ENCODE assay signal across 39 mouse cellular contexts in the genomic region with DNA sequence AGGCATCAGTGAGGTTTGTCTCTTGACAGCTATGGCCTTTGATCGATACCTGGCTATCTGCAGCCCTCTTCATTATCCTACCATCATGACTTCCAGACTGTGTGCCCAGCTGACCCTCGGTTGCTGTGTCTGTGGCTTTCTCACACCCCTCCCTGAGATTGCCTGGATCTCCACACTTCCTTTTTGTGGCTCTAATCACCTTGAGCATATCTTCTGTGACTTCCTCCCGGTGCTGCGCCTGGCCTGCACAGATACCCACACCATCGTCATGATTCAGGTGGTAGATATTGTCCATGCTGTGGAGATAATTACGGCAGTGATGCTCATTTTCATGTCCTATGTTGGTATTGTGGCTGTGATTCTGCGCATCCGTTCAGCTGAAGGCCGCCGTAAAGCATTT. TPM values are rescaled to one million over a fixed set of nuclear protein-coding genes. Genes with fewer than 3 reads are reported as not detected.
A peak's percentile ranks its signal among the peaks of the same experiment; 100 is the strongest.
DNase-seq lines count a peak whose midpoint lies in the region; ATAC-seq and TF ChIP-seq lines count a peak whose summit lies in the region.
"Had no signal": no experiment of that assay in that cellular context is flagged by ENCODE, and none has a peak within 500 bp of the region (broad histone marks: within the 10 kb centered on the region; RNA-seq: fewer than 3 reads in every experiment).

No protein-coding gene starts in this region.

- H3K27me3 ChIP-seq in G1E (ENCODE audit: insufficient read depth, low read length) = no peaks in the 10 kb centered on the region
- H3K27me3 ChIP-seq in liver, embryonic 14.5 days (ENCODE audit: control insufficient read depth, insufficient read depth, low read length) = no peaks in the 10 kb centered on the region
- no peaks in the 10 kb centered on the region for H3K27me3 ChIP-seq in heart, embryonic 11.5 days (ENCODE audit: control insufficient read depth, insufficient read depth, low read length)
- no peaks in the 10 kb centered on the region for H3K27me3 ChIP-seq in forebrain, embryonic 14.5 days (replicated peaks; ENCODE audit: control insufficient read depth, insufficient read depth, low read length)
- H3K27me3 ChIP-seq: embryonic facial prominence, embryonic 15.5 days; forebrain, embryonic 15.5 days; limb, embryonic 13.5 days; neural tube, embryonic 13.5 days; stomach, embryonic 15.5 days had no signal

- peaks cover 8% of the 10 kb centered on the region for H3K4me1 ChIP-seq in G1E (ENCODE audit: insufficient read depth, low read depth, low read length)
- peaks cover 0 to 7% of the 10 kb centered on the region in 2 experiments; a peak in 2 of 4 replicates for H3K4me1 ChIP-seq in liver, embryonic 14.5 days (replicated peaks; ENCODE audit: control insufficient read depth in 2 of 2, insufficient read depth in 2 of 2, low read length in 1 of 2)
- H3K4me1 ChIP-seq in heart, embryonic 11.5 days (ENCODE audit: control insufficient read depth, insufficient read depth, low read length) = no peaks in the 10 kb centered on the region
- H3K4me1 ChIP-seq in forebrain, embryonic 14.5 days (ENCODE audit: control insufficient read depth, insufficient read depth, low read length) = no peaks in the 10 kb centered on the region
- H3K4me1 ChIP-seq: embryonic facial prominence, embryonic 10.5 days; embryonic facial prominence, embryonic 15.5 days; forebrain, embryonic 15.5 days; heart, embryonic 10.5 days; limb, embryonic 13.5 days; neural tube, embryonic 13.5 days; stomach, embryonic 15.5 days had no signal

- no peak for DNase-seq in G1E (ENCODE audit: low spot score)
- DNase-seq in liver, embryonic 14.5 days (ENCODE audit: low read depth in 3 of 3, low spot score in 3 of 3) = no peak
- DNase-seq in cerebellum, adult 9-11 months = no peak
- no peak for DNase-seq in urinary bladder, adult 2 months (ENCODE audit: low spot score)
- DNase-seq in forebrain, embryonic 14.5 days (ENCODE audit: low spot score) = no peak
- DNase-seq: adrenal gland, adult 2 months; adrenal gland, postnatal 36 days; cerebellum, adult 18-20 months; cerebellum, postnatal 14 days; heart, adult 11 months; heart, postnatal 4 days; kidney, adult 11 months; kidney, postnatal 14 days; layer of hippocampus, adult 9-11 months; lung, adult 2 months; lung, postnatal 10 days had no signal

- 32% methylated on average over 10 of the region's 10 CpGs for WGBS in liver, embryonic 14.5 days (ENCODE audit: insufficient replicate concordance)
- WGBS in heart, embryonic 11.5 days (ENCODE audit: insufficient replicate concordance) = 82% methylated on average over 10 of the region's 10 CpGs
- 93% methylated on average over 10 of the region's 10 CpGs for WGBS in forebrain, embryonic 14.5 days

- no peak overlapping the region for H3K27ac ChIP-seq in liver, embryonic 14.5 days
- H3K27ac ChIP-seq in heart, embryonic 11.5 days (ENCODE audit: low read depth, low read length) = no peak overlapping the region
- H3K27ac ChIP-seq in forebrain, embryonic 14.5 days (ENCODE audit: low read depth, low read length) = no peak overlapping the region
- H3K27ac ChIP-seq: embryonic facial prominence, embryonic 10.5 days; embryonic facial prominence, embryonic 15.5 days; forebrain, embryonic 15.5 days; heart, embryonic 10.5 days; hindbrain, embryonic 14.5 days; left cerebral cortex, adult 2 months; limb, embryonic 13.5 days; macrophage; neural tube, embryonic 13.5 days; stomach, embryonic 15.5 days had no signal

- no peak overlapping the region for H3K4me2 ChIP-seq in liver, embryonic 14.5 days (ENCODE audit: low read depth)
- no peak overlapping the region for H3K4me2 ChIP-seq in heart, embryonic 11.5 days
- H3K4me2 ChIP-seq in forebrain, embryonic 14.5 days (ENCODE audit: low read length) = no peak overlapping the region
- H3K4me2 ChIP-seq: embryonic facial prominence, embryonic 15.5 days; forebrain, embryonic 15.5 days; hindbrain, embryonic 14.5 days; limb, embryonic 13.5 days; midbrain, embryonic 11.5 days; neural tube, embryonic 13.5 days; stomach, embryonic 15.5 days had no signal

- no peak overlapping the region for H3K9ac ChIP-seq in liver, embryonic 14.5 days (replicated peaks)
- no peak overlapping the region for H3K9ac ChIP-seq in heart, embryonic 11.5 days (ENCODE audit: low read depth, low read length)
- no peak overlapping the region for H3K9ac ChIP-seq in forebrain, embryonic 14.5 days (ENCODE audit: low read length)
- H3K9ac ChIP-seq: embryonic facial prominence, embryonic 15.5 days; forebrain, embryonic 15.5 days; hindbrain, embryonic 14.5 days; limb, embryonic 13.5 days; neural tube, embryonic 13.5 days; stomach, embryonic 15.5 days had no signal

- peak; percentile 78 for ATAC-seq in G1E (ENCODE audit: extremely low read depth, insufficient number of reproducible peaks, low FRiP score, poor library complexity, severe bottlenecking)
- peak; percentile 53 for ATAC-seq in erythroid progenitor cell, adult 5-6 weeks (replicated peaks; ENCODE audit: low FRiP score, poor library complexity, severe bottlenecking)
- peak; percentile 52 for ATAC-seq in liver, embryonic 14.5 days (ENCODE audit: insufficient read depth)
- peak; percentile 93 for ATAC-seq in megakaryocyte progenitor cell, adult 5-6 weeks (replicated peaks; ENCODE audit: poor library complexity)
- ATAC-seq in heart, embryonic 11.5 days (replicated peaks; ENCODE audit: insufficient number of reproducible peaks, low FRiP score, low TSS enrichment) = no peak
- ATAC-seq in forebrain, embryonic 14.5 days = no peak
- ATAC-seq: activated CD4-positive, CD25-positive, alpha-beta regulatory T cell, adult 4 months; CD4-positive, CD25-positive, alpha-beta regulatory T cell, adult 4 months; forebrain, embryonic 15.5 days had no signal

- TF ChIP-seq CTCF in G1E (IDR thresholded peaks at IDR 0.05; ENCODE audit: low read depth, low read length) = no peak
- no peak for TF ChIP-seq CTCF in liver, embryonic 14.5 days (IDR thresholded peaks at IDR 0.05; ENCODE audit: low read depth)

- H3K36me3 ChIP-seq in G1E (replicated peaks) = no peaks in the 10 kb centered on the region
- no peaks in the 10 kb centered on the region for H3K36me3 ChIP-seq in liver, embryonic 14.5 days (replicated peaks; ENCODE audit: control insufficient read depth, insufficient read depth, low read depth)
- H3K36me3 ChIP-seq in heart, embryonic 11.5 days (ENCODE audit: control insufficient read depth, insufficient read depth, low read length) = no peaks in the 10 kb centered on the region
- no peaks in the 10 kb centered on the region for H3K36me3 ChIP-seq in forebrain, embryonic 14.5 days (ENCODE audit: control insufficient read depth, insufficient read depth, low read length)
- H3K36me3 ChIP-seq: embryonic facial prominence, embryonic 10.5 days; embryonic facial prominence, embryonic 15.5 days; forebrain, embryonic 15.5 days; heart, embryonic 10.5 days; limb, embryonic 13.5 days; neural tube, embryonic 13.5 days; stomach, embryonic 15.5 days had no signal

- no peak overlapping the region for H3K4me3 ChIP-seq in G1E (ENCODE audit: low read depth, low read length)
- no peak overlapping the region for H3K4me3 ChIP-seq in liver, embryonic 14.5 days (ENCODE audit: insufficient read depth in 1 of 2, low read depth in 2 of 2, low read length in 2 of 2)
- H3K4me3 ChIP-seq in heart, embryonic 11.5 days (ENCODE audit: low read depth, low read length) = no peak overlapping the region
- no peak overlapping the region for H3K4me3 ChIP-seq in forebrain, embryonic 14.5 days (ENCODE audit: low read depth, low read length)
- H3K4me3 ChIP-seq: embryonic facial prominence, embryonic 10.5 days; embryonic facial prominence, embryonic 15.5 days; forebrain, embryonic 15.5 days; heart, embryonic 10.5 days; left cerebral cortex, adult 2 months; limb, embryonic 13.5 days; neural tube, embryonic 13.5 days; stomach, embryonic 15.5 days had no signal

- no peak for TF ChIP-seq EP300 in liver, embryonic 14.5 days (IDR thresholded peaks at IDR 0.05; ENCODE audit: low read depth)

- H3K9me3 ChIP-seq in G1E (replicated peaks) = no peaks in the 10 kb centered on the region
- no peaks in the 10 kb centered on the region for H3K9me3 ChIP-seq in liver, embryonic 14.5 days (ENCODE audit: control insufficient read depth, low read length)
- H3K9me3 ChIP-seq in heart, embryonic 11.5 days (replicated peaks; ENCODE audit: control insufficient read depth, low read length) = no peaks in the 10 kb centered on the region
- H3K9me3 ChIP-seq in forebrain, embryonic 14.5 days (replicated peaks; ENCODE audit: control insufficient read depth, low read length) = no peaks in the 10 kb centered on the region
- H3K9me3 ChIP-seq: embryonic facial prominence, embryonic 10.5 days; embryonic facial prominence, embryonic 15.5 days; forebrain, embryonic 15.5 days; heart, embryonic 10.5 days; limb, embryonic 13.5 days; neural tube, embryonic 13.5 days; stomach, embryonic 15.5 days had no signal

RNA-seq across cellular contexts. Expression of gene Olfr420, which starts 3.7 kb away (rescaled TPM):
- not detected in 2 replicates for total RNA-seq in G1E (2014; fragmentation: Nextera tagmentation)
- 0.06 and 0.11 TPM in 2 replicates for total RNA-seq in G1E (2017)
- not detected in 2 replicates for polyA plus RNA-seq in G1E (2012)
- total RNA-seq in erythroid progenitor cell, adult 5-6 weeks (2015; ENCODE audit: low replicate concordance) = not detected in 2 replicates
- 0.77 TPM in 1 of 2 replicates, not detected in the other for total RNA-seq in erythroid progenitor cell, adult 5-6 weeks (2017; ENCODE audit: low replicate concordance)
- not detected in 2 replicates for polyA plus RNA-seq in liver, embryonic 14.5 days (2012; rRNA removed)
- polyA plus RNA-seq in liver, embryonic 14.5 days (2014; fragmentation: Nextera tagmentation; extraction: Ambion mirVana) = 0.30 and 1.1 TPM in 2 replicates
- total RNA-seq in megakaryocyte progenitor cell, adult 5-6 weeks (2015) = not detected in 2 replicates
- total RNA-seq in megakaryocyte progenitor cell, adult 5-6 weeks (2017) = not detected in 2 replicates
- not detected in 2 replicates for polyA plus RNA-seq in urinary bladder, adult 2 months (2012; rRNA removed)
- polyA plus RNA-seq in heart, embryonic 11.5 days (2014; fragmentation: Nextera tagmentation; extraction: Ambion mirVana) = 0.28 and 0.36 TPM in 2 replicates
- not detected in 2 replicates for polyA plus RNA-seq in forebrain, embryonic 14.5 days (2014; fragmentation: Nextera tagmentation; extraction: Ambion mirVana)
- total RNA-seq: adrenal gland, adult 2 months; adrenal gland, postnatal 36 days; gastrocnemius, adult 8-10 months; heart, postnatal 4 days; left cerebral cortex, adult 2 months; left cerebral cortex, postnatal 36 days; midbrain, postnatal 0 days had no signal
- polyA plus RNA-seq: activated CD4-positive, CD25-positive, alpha-beta regulatory T cell, adult 4 months; adrenal gland, adult 2 months; brain, embryonic 14.5 days; CD4-positive, CD25-positive, alpha-beta regulatory T cell, adult 4 months; forebrain, embryonic 15.5 days; heart, embryonic 10.5 days; heart, embryonic 16.5 days; hindbrain, embryonic 14.5 days; kidney, embryonic 14.5 days; limb, embryonic 13.5 days; lung, adult 2 months; macrophage; midbrain, embryonic 11.5 days; midbrain, postnatal 0 days; neural tube, embryonic 13.5 days; small intestine, adult 2 months; stomach, embryonic 15.5 days had no signal

RNA-seq across cellular contexts. Expression of gene Spta1, which starts 13.5 kb away (rescaled TPM):
- total RNA-seq in G1E (2014; fragmentation: Nextera tagmentation) (66.5 and 113 TPM in 2 replicates), G1E (2017) (66.3 and 77.0 TPM in 2 replicates)
- 2.6 and 3.1 TPM in 2 replicates for polyA plus RNA-seq in G1E (2012)
- total RNA-seq in erythroid progenitor cell, adult 5-6 weeks (2015; ENCODE audit: low replicate concordance) = 506 and 527 TPM in 2 replicates
- total RNA-seq in erythroid progenitor cell, adult 5-6 weeks (2017; ENCODE audit: low replicate concordance) = 1,343 and 1,534 TPM in 2 replicates
- 23.1 and 38.7 TPM in 2 replicates for polyA plus RNA-seq in liver, embryonic 14.5 days (2012; rRNA removed)
- 45.0 and 49.1 TPM in 2 replicates for polyA plus RNA-seq in liver, embryonic 14.5 days (2014; fragmentation: Nextera tagmentation; extraction: Ambion mirVana)
- 1.3 and 4.1 TPM in 2 replicates for total RNA-seq in megakaryocyte progenitor cell, adult 5-6 weeks (2015)
- 5.9 and 9.9 TPM in 2 replicates for total RNA-seq in megakaryocyte progenitor cell, adult 5-6 weeks (2017)
- polyA plus RNA-seq in urinary bladder, adult 2 months (2012; rRNA removed) = 0.01 and 0.03 TPM in 2 replicates
- polyA plus RNA-seq in heart, embryonic 11.5 days (2014; fragmentation: Nextera tagmentation; extraction: Ambion mirVana) = 9.3 and 11.2 TPM in 2 replicates
- 0.10 and 0.13 TPM in 2 replicates for polyA plus RNA-seq in forebrain, embryonic 14.5 days (2014; fragmentation: Nextera tagmentation; extraction: Ambion mirVana)
- polyA plus RNA-seq: small intestine, adult 2 months had no signal

RNA-seq across cellular contexts. Expression of gene Olfr424, which starts 27.8 kb away (rescaled TPM):
- total RNA-seq in G1E (2014; fragmentation: Nextera tagmentation) (not detected in 2 replicates), G1E (2017) (0.12 TPM in 1 of 2 replicates, not detected in the other)
- not detected in 2 replicates for polyA plus RNA-seq in G1E (2012)
- total RNA-seq in erythroid progenitor cell, adult 5-6 weeks (2015; ENCODE audit: low replicate concordance) = not detected in 2 replicates
- total RNA-seq in erythroid progenitor cell, adult 5-6 weeks (2017; ENCODE audit: low replicate concordance) = not detected in 2 replicates
- not detected in 2 replicates for polyA plus RNA-seq in liver, embryonic 14.5 days (2012; rRNA removed)
- not detected in 2 replicates for polyA plus RNA-seq in liver, embryonic 14.5 days (2014; fragmentation: Nextera tagmentation; extraction: Ambion mirVana)
- not detected in 2 replicates for total RNA-seq in megakaryocyte progenitor cell, adult 5-6 weeks (2015)
- not detected in 2 replicates for total RNA-seq in megakaryocyte progenitor cell, adult 5-6 weeks (2017)
- polyA plus RNA-seq in urinary bladder, adult 2 months (2012; rRNA removed) = not detected in 2 replicates
- not detected in 2 replicates for polyA plus RNA-seq in heart, embryonic 11.5 days (2014; fragmentation: Nextera tagmentation; extraction: Ambion mirVana)
- not detected in 2 replicates for polyA plus RNA-seq in forebrain, embryonic 14.5 days (2014; fragmentation: Nextera tagmentation; extraction: Ambion mirVana)
- total RNA-seq: adrenal gland, adult 2 months; adrenal gland, postnatal 36 days; gastrocnemius, adult 8-10 months; heart, postnatal 4 days; left cerebral cortex, adult 2 months; left cerebral cortex, postnatal 36 days; midbrain, postnatal 0 days had no signal
- polyA plus RNA-seq: activated CD4-positive, CD25-positive, alpha-beta regulatory T cell, adult 4 months; adrenal gland, adult 2 months; brain, embryonic 14.5 days; CD4-positive, CD25-positive, alpha-beta regulatory T cell, adult 4 months; embryonic facial prominence, embryonic 10.5 days; forebrain, embryonic 15.5 days; heart, embryonic 10.5 days; heart, embryonic 16.5 days; hindbrain, embryonic 14.5 days; kidney, embryonic 14.5 days; limb, embryonic 13.5 days; lung, adult 2 months; macrophage; midbrain, embryonic 11.5 days; midbrain, postnatal 0 days; neural tube, embryonic 13.5 days; small intestine, adult 2 months; stomach, embryonic 15.5 days had no signal

RNA-seq across cellular contexts. Expression of gene Olfr231, which starts 38.1 kb away (rescaled TPM):
- total RNA-seq in G1E (2014; fragmentation: Nextera tagmentation) = not detected in 2 replicates
- 0.23 TPM in 1 of 2 replicates, not detected in the other for total RNA-seq in G1E (2017)
- polyA plus RNA-seq in G1E (2012) = not detected in 2 replicates
- total RNA-seq in erythroid progenitor cell, adult 5-6 weeks (2015; ENCODE audit: low replicate concordance) = 0.36 and 2.5 TPM in 2 replicates
- 1.2 and 3.5 TPM in 2 replicates for total RNA-seq in erythroid progenitor cell, adult 5-6 weeks (2017; ENCODE audit: low replicate concordance)
- not detected in 2 replicates for polyA plus RNA-seq in liver, embryonic 14.5 days (2012; rRNA removed)
- polyA plus RNA-seq in liver, embryonic 14.5 days (2014; fragmentation: Nextera tagmentation; extraction: Ambion mirVana) = not detected in 2 replicates
- not detected in 2 replicates for total RNA-seq in megakaryocyte progenitor cell, adult 5-6 weeks (2015)
- total RNA-seq in megakaryocyte progenitor cell, adult 5-6 weeks (2017) = not detected in 2 replicates
- polyA plus RNA-seq in urinary bladder, adult 2 months (2012; rRNA removed) = not detected in 2 replicates
- polyA plus RNA-seq in heart, embryonic 11.5 days (2014; fragmentation: Nextera tagmentation; extraction: Ambion mirVana) = not detected in 2 replicates
- polyA plus RNA-seq in forebrain, embryonic 14.5 days (2014; fragmentation: Nextera tagmentation; extraction: Ambion mirVana) = not detected in 2 replicates
- total RNA-seq: adrenal gland, adult 2 months; adrenal gland, postnatal 36 days; gastrocnemius, adult 8-10 months; heart, postnatal 4 days; left cerebral cortex, adult 2 months; left cerebral cortex, postnatal 36 days; midbrain, postnatal 0 days had no signal
- polyA plus RNA-seq: activated CD4-positive, CD25-positive, alpha-beta regulatory T cell, adult 4 months; adrenal gland, adult 2 months; brain, embryonic 14.5 days; CD4-positive, CD25-positive, alpha-beta regulatory T cell, adult 4 months; forebrain, embryonic 15.5 days; heart, embryonic 10.5 days; heart, embryonic 16.5 days; hindbrain, embryonic 14.5 days; kidney, embryonic 14.5 days; limb, embryonic 13.5 days; lung, adult 2 months; macrophage; midbrain, embryonic 11.5 days; midbrain, postnatal 0 days; neural tube, embryonic 13.5 days; small intestine, adult 2 months; stomach, embryonic 15.5 days had no signal

Comparison
In these comparisons a context has a peak if more than half of its experiments do, and no peak if none do; other contexts are left out.
1. ATAC-seq: peak in G1E (single experiment), erythroid progenitor cell, adult 5-6 weeks (single experiment), liver, embryonic 14.5 days (single experiment) and megakaryocyte progenitor cell, adult 5-6 weeks (single experiment); none in heart, embryonic 11.5 days (single experiment) and forebrain, embryonic 14.5 days (single experiment).